Mouse (Mus musculus): ENCODE measurements at regions not wholly inside any gene's neighbourhood (a gene's known extent, or its start where the extent isn't known, plus 50 kb on each side); places are given as distances from the start of the nearest gene placed in this dataset.

DNA sequence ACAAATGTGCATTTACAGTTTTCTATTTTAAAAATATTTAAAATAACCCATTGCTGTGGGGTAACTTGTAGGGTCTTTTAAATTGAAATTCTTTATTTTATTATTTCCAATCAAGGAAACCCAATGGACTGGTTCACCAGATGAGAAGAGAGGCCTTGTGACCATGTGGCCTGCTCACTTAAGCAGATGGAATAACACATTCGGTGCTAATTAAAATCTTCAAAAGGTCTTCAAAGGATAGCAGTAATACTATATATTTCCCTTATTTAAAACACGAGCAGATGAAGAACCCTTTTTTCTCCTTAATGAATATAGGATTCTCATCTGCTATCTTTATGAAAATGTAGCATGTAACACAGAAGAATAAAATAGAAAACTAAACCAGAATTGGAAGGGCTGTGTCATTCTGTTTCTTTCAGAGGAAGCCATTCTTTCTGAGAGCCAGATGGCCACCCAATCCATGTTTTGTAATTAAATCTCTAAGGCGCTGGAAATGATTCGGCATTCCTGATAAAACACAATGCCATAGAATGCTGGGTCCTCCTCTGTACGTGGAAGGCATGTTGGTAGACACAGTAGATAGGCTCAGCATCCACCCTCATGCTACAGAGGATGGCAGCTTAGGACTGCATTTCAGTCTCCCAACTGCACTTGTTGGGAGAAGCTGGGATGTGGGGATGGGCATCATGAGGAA is 134.4 kb upstream of the Cttnbp2 start:
- no peaks in the 10 kb centered on the region for H3K4me1 ChIP-seq (replicated peaks)
- H3K36me3 ChIP-seq, result no peaks in the 10 kb centered on the region
- WGBS, result 72% methylated on average over 5 of the region's 5 CpGs
- no peaks in the 10 kb centered on the region for H3K27me3 ChIP-seq
- ATAC-seq (ENCODE audit: low FRiP score, low read depth), result no peak
- no peaks in the 10 kb centered on the region for H3K9me3 ChIP-seq
- H3K9ac ChIP-seq, result no peak overlapping the region
- H3K4me3 ChIP-seq, result no peak overlapping the region
- H3K4me2 ChIP-seq, result no peak overlapping the region
- no peak overlapping the region for H3K27ac ChIP-seq (replicated peaks)

DNA sequence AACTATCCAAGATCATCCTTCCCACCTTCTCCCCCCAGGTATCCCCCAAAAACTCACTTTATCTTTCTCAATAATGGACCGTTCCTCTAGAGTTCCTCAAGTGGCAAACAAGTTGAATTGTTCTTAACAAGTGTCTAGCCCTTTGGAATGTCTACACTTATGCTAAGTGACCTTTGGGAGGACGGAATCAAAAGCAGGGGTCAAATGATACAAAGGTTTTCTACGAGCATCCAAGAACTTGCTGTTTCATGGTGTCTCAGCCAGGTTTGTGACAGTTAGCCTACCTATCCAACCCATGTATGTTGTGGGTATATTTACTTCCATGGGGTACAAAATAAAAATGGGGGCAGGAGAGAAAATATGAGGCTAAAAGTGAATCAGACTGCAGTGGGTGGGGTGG is 136.7 kb upstream of the Cttnbp2 start:
- Histone ChIP-seq H3K27ac (replicated peaks) (no peak overlapping the region), H3K4me1 (replicated peaks) (no peaks in the 10 kb centered on the region), H3K27me3 (no peaks in the 10 kb centered on the region), H3K9ac (no peak overlapping the region), H3K4me3 (no peak overlapping the region), H3K9me3 (no peaks in the 10 kb centered on the region), H3K36me3 (no peaks in the 10 kb centered on the region), H3K4me2 (no peak overlapping the region)
- WGBS, result 75% methylated on average over 3 of the region's 3 CpGs
- ATAC-seq (ENCODE audit: low FRiP score, low read depth), result no peak

- Histone ChIP-seq H3K9me3 (no peaks in the 10 kb centered on the region), H3K27ac (replicated peaks) (no peak overlapping the region), H3K4me1 (replicated peaks) (no peaks in the 10 kb centered on the region), H3K9ac (no peak overlapping the region), H3K36me3 (no peaks in the 10 kb centered on the region), H3K4me3 (no peak overlapping the region), H3K27me3 (no peaks in the 10 kb centered on the region), H3K4me2 (no peak overlapping the region)
- no peak for ATAC-seq (ENCODE audit: low FRiP score, low read depth)
- 78% methylated on average over 12 of the region's 12 CpGs for WGBS
Measured at GRCm38 (mm10) chr6:18652006-18652601, 137.5 kb upstream of the Cttnbp2 start.

DNA sequence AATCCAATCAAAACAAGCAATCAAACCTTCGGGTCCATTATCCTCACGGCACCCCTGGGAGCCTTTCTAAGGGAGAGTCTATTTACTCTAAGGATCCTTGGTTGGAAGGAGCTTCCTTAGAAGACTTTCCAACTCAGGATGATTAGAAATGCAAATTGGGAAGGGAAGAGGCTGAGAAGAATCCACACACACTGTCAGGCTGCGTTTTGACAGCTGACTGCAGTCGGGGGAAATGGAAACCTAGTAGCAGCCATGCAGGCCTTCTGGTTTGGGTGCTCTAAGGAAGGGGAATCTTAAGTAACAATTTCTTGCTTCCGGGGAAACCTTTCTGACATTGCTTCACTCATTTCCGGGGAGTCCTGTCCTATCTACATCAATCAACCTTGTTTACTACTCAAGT is 139.6 kb upstream of the Cttnbp2 start:
- ATAC-seq (ENCODE audit: low FRiP score, low read depth), result peak; percentile 34; the same call in 1 of the 2 replicates
- H3K4me1 ChIP-seq (replicated peaks), result no peaks in the 10 kb centered on the region
- H3K9ac ChIP-seq, result no peak overlapping the region
- no peaks in the 10 kb centered on the region for H3K9me3 ChIP-seq
- WGBS, result 42% methylated on average over 6 of the region's 6 CpGs
- H3K4me3 ChIP-seq, result no peak overlapping the region
- H3K27ac ChIP-seq (replicated peaks), result no peak overlapping the region
- H3K27me3 ChIP-seq, result no peaks in the 10 kb centered on the region
- H3K36me3 ChIP-seq, result no peaks in the 10 kb centered on the region
- H3K4me2 ChIP-seq, result no peak overlapping the region

DNA sequence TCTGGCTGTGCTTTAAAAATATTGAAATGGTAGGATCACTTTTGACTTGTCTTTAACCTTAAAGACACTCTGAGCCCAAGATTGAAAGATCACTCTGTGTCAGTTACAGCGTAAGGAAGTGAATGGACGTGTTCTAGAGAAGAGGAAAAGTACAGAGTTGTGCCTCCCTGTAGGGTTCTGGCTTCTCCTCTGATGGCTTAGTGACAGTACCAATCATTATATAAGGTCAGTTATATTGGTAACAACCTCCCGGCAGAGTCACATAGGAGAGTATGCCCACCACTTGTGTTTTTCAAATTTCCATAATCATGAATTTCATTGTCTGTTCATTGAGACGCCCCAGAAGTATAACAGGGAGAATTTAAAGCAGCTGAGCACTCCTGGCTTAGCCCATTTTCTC is 141.6 kb upstream of the Cttnbp2 start:
- 53% methylated on average over 4 of the region's 4 CpGs for WGBS
- Histone ChIP-seq H3K9me3 (no peaks in the 10 kb centered on the region), H3K36me3 (no peaks in the 10 kb centered on the region), H3K4me1 (replicated peaks) (no peaks in the 10 kb centered on the region), H3K27me3 (no peaks in the 10 kb centered on the region), H3K27ac (replicated peaks) (no peak overlapping the region), H3K4me2 (no peak overlapping the region), H3K4me3 (no peak overlapping the region), H3K9ac (no peak overlapping the region)
- no peak for ATAC-seq (ENCODE audit: low FRiP score, low read depth)

DNA sequence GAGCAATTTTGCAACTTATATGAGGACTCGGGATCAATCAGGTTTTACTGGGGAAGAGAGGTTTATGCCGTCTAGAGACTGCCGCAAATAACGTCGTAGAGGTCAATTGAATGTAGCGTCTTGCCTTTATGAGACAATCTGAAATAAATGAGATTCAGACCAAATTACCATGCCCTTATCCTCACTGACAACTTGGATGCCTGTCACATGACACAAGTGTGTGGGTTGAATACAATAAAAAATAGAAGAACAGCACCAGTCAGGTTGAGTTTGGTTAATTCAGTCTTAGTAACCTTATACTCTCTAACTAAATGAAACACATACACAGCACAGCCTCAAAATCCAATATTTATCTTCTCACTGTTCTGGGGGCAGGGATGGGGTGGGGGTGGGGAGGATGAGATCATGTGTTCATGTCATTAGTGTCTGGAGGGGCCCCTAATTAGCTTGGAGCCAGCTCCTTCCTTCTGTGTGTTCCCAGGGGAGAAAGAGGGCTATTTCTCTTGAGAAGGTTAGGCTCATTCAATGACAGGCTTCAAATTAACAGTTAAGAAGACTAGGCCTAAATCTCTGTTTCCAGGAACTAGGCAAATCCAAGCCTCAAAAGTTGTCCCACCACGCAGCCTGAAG is 142.2 kb upstream of the Cttnbp2 start:
- H3K27ac ChIP-seq (replicated peaks), result no peak overlapping the region
- WGBS, result 62% methylated on average over 7 of the region's 7 CpGs
- ATAC-seq (ENCODE audit: low FRiP score, low read depth), result no peak

DNA sequence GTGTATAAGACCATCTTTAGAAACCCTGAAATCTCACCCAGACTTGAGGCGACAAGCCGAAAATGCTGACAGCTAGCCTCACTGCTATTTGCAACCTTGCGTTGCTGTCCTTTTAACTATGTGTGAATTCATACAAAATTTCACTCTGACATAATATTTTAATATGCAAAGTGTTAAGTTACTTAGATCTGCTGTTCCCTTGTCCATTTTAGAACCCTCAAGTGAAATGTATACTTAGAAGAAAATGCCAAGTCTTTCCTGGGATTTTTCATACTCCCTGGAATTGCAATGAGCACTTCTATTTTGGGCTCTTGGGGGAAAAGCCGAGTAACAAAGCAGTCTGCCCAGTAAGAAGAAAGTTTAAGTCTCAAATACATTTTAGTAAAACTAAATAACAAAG is 150.0 kb upstream of the Cttnbp2 start:
- ATAC-seq (ENCODE audit: low FRiP score, low read depth), result no peak
- WGBS, result 88% methylated on average over 4 of the region's 4 CpGs
- H3K27me3 ChIP-seq, result no peaks in the 10 kb centered on the region
- no peak overlapping the region for H3K4me3 ChIP-seq
- H3K36me3 ChIP-seq, result no peaks in the 10 kb centered on the region
- no peaks in the 10 kb centered on the region for H3K9me3 ChIP-seq
- no peak overlapping the region for H3K27ac ChIP-seq (replicated peaks)
- H3K4me2 ChIP-seq, result no peak overlapping the region
- H3K9ac ChIP-seq, result no peak overlapping the region
- H3K4me1 ChIP-seq (replicated peaks), result no peaks in the 10 kb centered on the region

More for the DNA sequence above, 142.2 kb upstream of the Cttnbp2 start:
- Histone ChIP-seq H3K27me3 (no peaks in the 10 kb centered on the region), H3K36me3 (no peaks in the 10 kb centered on the region), H3K4me3 (no peak overlapping the region), H3K9ac (no peak overlapping the region), H3K9me3 (no peaks in the 10 kb centered on the region), H3K4me1 (replicated peaks) (no peaks in the 10 kb centered on the region), H3K4me2 (no peak overlapping the region)

GRCm38 (mm10) chr6:18665992-18666391 is 151.3 kb upstream of the Cttnbp2 start:
- no peak overlapping the region for H3K27ac ChIP-seq (replicated peaks)
- no peak overlapping the region for H3K9ac ChIP-seq
- no peak overlapping the region for H3K4me3 ChIP-seq
- no peaks in the 10 kb centered on the region for H3K27me3 ChIP-seq
- H3K9me3 ChIP-seq, result no peaks in the 10 kb centered on the region
- ATAC-seq (ENCODE audit: low FRiP score, low read depth), result no peak
- WGBS, result 58% methylated on average over 4 of the region's 4 CpGs
- H3K36me3 ChIP-seq, result no peaks in the 10 kb centered on the region
- no peaks in the 10 kb centered on the region for H3K4me1 ChIP-seq (replicated peaks)
- no peak overlapping the region for H3K4me2 ChIP-seq

DNA sequence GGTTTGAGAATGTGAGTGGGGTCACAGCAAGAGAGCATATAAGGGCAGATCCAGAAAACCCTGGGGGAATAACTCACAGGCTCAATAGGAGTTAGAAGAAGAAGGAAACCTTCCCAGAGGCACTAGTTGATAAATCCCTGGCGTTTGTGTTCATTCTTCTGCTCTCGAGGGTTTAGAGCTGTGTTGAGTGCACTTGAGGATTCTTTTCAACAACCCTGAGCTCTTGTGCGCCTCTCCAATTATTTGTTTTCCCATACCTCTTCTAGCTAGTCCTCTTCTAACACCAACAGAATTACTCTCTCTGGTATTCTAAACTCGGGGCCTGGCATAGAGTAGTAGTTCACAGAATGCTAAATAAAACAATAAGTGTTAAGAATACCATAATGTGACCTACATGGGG is 151.9 kb upstream of the Cttnbp2 start:
- Histone ChIP-seq H3K4me1 (replicated peaks) (no peaks in the 10 kb centered on the region), H3K36me3 (no peaks in the 10 kb centered on the region), H3K27ac (replicated peaks) (no peak overlapping the region), H3K9ac (no peak overlapping the region), H3K4me2 (no peak overlapping the region), H3K4me3 (no peak overlapping the region), H3K9me3 (no peaks in the 10 kb centered on the region), H3K27me3 (no peaks in the 10 kb centered on the region)
- WGBS, result 80% methylated on average over 4 of the region's 4 CpGs
- ATAC-seq (ENCODE audit: low FRiP score, low read depth), result no peak

- 100% methylated on average over 1 of the region's 1 CpGs for WGBS
- no peak overlapping the region for H3K9ac ChIP-seq
Measured at GRCm38 (mm10) chr6:18670677-18671076, 156.0 kb upstream of the Cttnbp2 start.

GRCm38 (mm10) chr6:18674584-18675250 is 160.1 kb upstream of the Cttnbp2 start:
- Histone ChIP-seq H3K4me1 (replicated peaks) (no peaks in the 10 kb centered on the region), H3K27ac (replicated peaks) (no peak overlapping the region), H3K4me2 (no peak overlapping the region), H3K4me3 (no peak overlapping the region), H3K27me3 (no peaks in the 10 kb centered on the region), H3K9me3 (no peaks in the 10 kb centered on the region), H3K9ac (no peak overlapping the region), H3K36me3 (no peaks in the 10 kb centered on the region)
- ATAC-seq (ENCODE audit: low FRiP score, low read depth), result no peak
- WGBS, result 46% methylated on average over 5 of the region's 5 CpGs

More at GRCm38 (mm10) chr6:18670677-18671076, 156.0 kb upstream of the Cttnbp2 start:
- H3K36me3 ChIP-seq, result no peaks in the 10 kb centered on the region
- no peaks in the 10 kb centered on the region for H3K9me3 ChIP-seq
- no peak overlapping the region for H3K4me3 ChIP-seq
- no peak overlapping the region for H3K4me2 ChIP-seq
- ATAC-seq (ENCODE audit: low FRiP score, low read depth), result no peak
- H3K27me3 ChIP-seq, result no peaks in the 10 kb centered on the region
- H3K27ac ChIP-seq (replicated peaks), result no peak overlapping the region
- H3K4me1 ChIP-seq (replicated peaks), result no peaks in the 10 kb centered on the region

DNA sequence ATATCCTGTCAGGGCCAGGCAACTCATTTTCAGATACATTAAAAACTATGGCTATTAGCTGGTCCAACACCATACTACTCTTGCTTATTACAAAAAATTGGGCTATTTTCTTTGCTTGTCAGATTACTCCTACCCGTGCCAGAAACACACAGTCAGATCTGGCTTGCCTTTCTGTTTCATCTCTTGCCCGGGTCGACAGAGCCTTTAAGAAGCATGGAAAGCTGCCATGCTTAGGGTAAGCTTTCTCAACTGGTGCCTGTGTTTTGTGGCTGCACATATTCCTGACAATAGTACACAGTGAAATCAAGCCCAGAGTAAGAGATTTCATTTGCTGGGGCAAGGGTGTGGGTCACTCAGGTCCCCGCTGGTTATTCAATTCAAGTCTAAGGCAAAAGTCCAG is 162.5 kb upstream of the Cttnbp2 start:
- no peak overlapping the region for H3K4me2 ChIP-seq
- no peaks in the 10 kb centered on the region for H3K27me3 ChIP-seq
- H3K9ac ChIP-seq, result no peak overlapping the region
- H3K27ac ChIP-seq (replicated peaks), result no peak overlapping the region
- no peak for ATAC-seq (ENCODE audit: low FRiP score, low read depth)
- no peaks in the 10 kb centered on the region for H3K36me3 ChIP-seq
- H3K4me3 ChIP-seq, result no peak overlapping the region
- H3K9me3 ChIP-seq, result no peaks in the 10 kb centered on the region
- WGBS, result 86% methylated on average over 4 of the region's 4 CpGs
- H3K4me1 ChIP-seq (replicated peaks), result no peaks in the 10 kb centered on the region

Data from hindbrain, embryonic 15.5 days (tissue).